Mouse (Mus musculus): ENCODE results near the gene Ccdc7a.

Ccdc7a gene

DNA sequence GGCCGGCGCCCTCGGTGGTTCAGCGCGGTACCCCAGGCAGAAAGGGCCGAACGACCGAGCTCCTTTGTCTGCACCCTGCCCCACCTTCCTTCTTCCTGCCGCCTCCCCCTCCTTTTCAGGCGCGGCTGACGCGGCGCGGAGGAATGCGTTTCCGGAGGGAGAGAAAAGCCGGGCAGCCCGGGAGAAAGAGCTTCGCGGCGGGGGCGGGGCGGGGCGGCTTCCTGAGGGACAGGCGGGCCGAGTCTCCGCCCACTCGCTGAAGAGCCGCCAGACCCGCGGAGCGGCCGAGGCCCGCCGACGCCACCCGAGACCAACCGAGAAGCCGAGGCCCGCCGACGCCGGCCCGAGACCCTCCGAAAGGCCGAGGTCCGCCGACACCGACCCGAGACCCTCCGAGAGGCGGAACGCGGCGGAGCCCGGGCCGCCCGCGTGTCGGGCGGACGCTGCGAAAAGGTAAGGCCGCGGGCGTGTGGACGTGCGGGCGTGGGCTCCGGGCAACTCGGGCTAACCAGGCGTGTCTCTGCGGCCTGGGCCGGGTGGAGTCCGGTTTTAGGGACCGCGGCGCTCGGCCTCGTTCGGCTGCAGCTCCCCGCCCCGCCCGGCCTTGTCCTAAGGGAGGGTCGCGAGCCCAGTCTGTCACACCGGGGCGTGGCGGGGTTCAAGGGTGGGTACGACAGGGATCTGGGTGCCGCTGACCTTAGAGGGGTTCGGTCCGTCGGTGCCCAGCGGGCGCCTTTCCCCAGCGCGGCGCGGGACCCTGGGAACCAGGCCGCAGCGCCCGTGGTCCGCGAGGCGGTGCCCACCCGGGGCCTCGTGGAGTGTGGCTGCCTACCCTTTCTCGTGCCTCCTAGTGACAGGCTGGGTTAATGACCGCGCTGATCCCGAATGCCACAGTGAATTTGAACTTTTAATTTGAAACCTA lies 379.5 kb downstream of the Ccdc7a start, which contains the start of gene Itgb1:
Gene Itgb1, plus strand, starts transcription at position 148 of the 922 bp plus-strand sequence.
- peak; percentile 97 for DNase-seq (ENCODE audit: low spot score)

DNA sequence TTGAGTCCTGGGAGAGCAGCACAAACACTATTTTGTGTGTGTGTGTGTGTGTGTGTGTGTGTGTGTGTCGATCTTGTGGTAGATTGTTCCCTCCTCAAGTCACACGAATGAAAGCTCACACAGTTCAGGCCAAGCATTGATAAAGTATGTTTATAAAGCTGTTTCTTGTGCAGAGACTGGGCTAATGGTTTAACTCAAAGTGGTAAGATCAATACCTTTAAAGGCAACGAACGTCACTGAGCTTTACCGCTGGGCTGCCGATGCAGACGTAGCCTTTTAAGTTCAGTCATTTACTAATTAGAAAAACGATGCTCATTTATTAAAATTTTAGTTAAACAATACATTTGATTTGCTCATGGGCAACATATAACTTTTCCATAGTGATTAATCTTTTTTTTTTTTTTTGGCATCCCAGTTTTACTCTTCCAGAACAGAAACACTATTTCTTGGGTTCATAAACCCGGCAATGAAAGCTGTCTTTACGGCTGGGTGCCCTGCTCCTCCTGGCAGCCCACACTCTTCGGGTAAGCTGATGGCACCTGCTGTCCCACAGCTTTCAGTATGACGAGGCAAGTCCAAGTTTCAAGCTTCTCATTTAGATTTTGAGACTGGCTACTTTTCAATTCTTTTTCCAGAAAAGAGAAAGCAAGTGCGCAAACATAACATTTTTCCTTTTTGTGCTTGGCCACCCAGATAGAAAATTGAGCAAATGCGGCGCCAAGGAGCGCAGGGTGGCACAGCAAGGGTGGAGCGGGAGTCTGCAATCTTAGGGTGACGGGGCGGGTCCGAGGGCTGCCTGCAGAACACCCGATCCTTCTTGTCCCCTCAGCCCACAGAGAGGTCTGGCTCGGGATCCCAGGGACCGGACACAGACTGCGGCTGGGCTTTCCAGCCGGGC lies 380.5 kb downstream of the Ccdc7a start:
- DNase-seq (ENCODE audit: low spot score) = no peak

All from urinary bladder, postnatal 14 days (tissue).